Mouse (Mus musculus) CH12.LX (cell line): ENCODE measurements around the gene Hoxb2. TPM values are rescaled to one million over a fixed set of nuclear protein-coding genes. Genes with fewer than 3 reads are reported as not detected.

Source experiments
- DNase-seq: peaks from one replicate; pipeline ENCODE4 v3.0.0-alpha.2; 2013; ENCODE audit errors: extremely low read depth
- H3K27ac ChIP-seq: 2 replicates; pipeline ENCODE4 v1.5.1; 2012; ENCODE audit warnings: low read depth, mild to moderate bottlenecking, control low read depth, moderate library complexity; ENCODE audit not compliant: insufficient read depth
- H3K27me3 ChIP-seq: replicated peaks from 2 replicates; pipeline ENCODE3; 2012; ENCODE audit warnings: inconsistent platforms
- H3K36me3 ChIP-seq, 2 experiments: replicated peaks in 1 of 2; 2 replicates each; pipeline versions ENCODE3 to v1.6.1; 2012; ENCODE audit warnings: inconsistent platforms in 1 of 2, low read length in 1 of 2, mild to moderate bottlenecking in 1 of 2, mixed read lengths in 1 of 2, moderate library complexity in 1 of 2; ENCODE audit not compliant: control insufficient read depth in 1 of 2, insufficient read depth in 1 of 2
- H3K4me1 ChIP-seq, 2 experiments: 2 replicates each; pipeline ENCODE4 v1.6.1; 2012; ENCODE audit warnings: inconsistent platforms in 1 of 2, moderate library complexity in 1 of 2; ENCODE audit not compliant: insufficient read depth in 2 of 2, control insufficient read depth in 1 of 2
- H3K4me2 ChIP-seq: 2 replicates; pipeline ENCODE4 v1.6.1; 2012; ENCODE audit warnings: low read depth, mild to moderate bottlenecking, control low read depth; ENCODE audit not compliant: poor library complexity, insufficient read depth, severe bottlenecking
- H3K4me3 ChIP-seq, 3 experiments: fragments of 150-350 bp in 1 of 3; sonication (generic) in 1 of 3; replicated peaks in 1 of 3; 2 replicates each; pipeline versions ENCODE3 to v1.5.1; 2011 to 2012; ENCODE audit warnings: low read depth in 2 of 3, low read length in 2 of 3, mild to moderate bottlenecking in 2 of 3, moderate library complexity in 2 of 3, control low read depth in 1 of 3, improper control_type of control experiment in 1 of 3, inconsistent platforms in 1 of 3, mixed read lengths in 1 of 3; ENCODE audit not compliant: poor library complexity in 1 of 3
- H3K79me2 ChIP-seq: replicated peaks from 2 replicates; pipeline ENCODE4 v1.6.1; 2012; ENCODE audit warnings: mild to moderate bottlenecking, moderate library complexity; ENCODE audit not compliant: control insufficient read depth, poor library complexity, insufficient read depth, severe bottlenecking; ENCODE audit errors: extremely low read depth
- H3K9ac ChIP-seq: 2 replicates; pipeline ENCODE4 v1.6.1; 2012; ENCODE audit warnings: low read depth, mild to moderate bottlenecking, control low read depth, moderate library complexity; ENCODE audit not compliant: insufficient read depth
- H3K9me3 ChIP-seq: replicated peaks from 2 replicates; pipeline ENCODE3; 2012; ENCODE audit warnings: low read length, inconsistent platforms, mixed read lengths
- BHLHE40 ChIP-seq: IDR thresholded peaks from 2 replicates; pipeline ENCODE4 v1.6.1; 2011; ENCODE audit warnings: mild to moderate bottlenecking, low read depth, low read length, improper control_type of control experiment
- GABPA ChIP-seq: IDR thresholded peaks from 2 replicates; pipeline ENCODE4 v1.6.1; 2012; ENCODE audit warnings: low read depth, low read length, improper control_type of control experiment, inconsistent platforms; ENCODE audit not compliant: insufficient replicate concordance
- NRF1 ChIP-seq: IDR thresholded peaks from 2 replicates; pipeline ENCODE4 v1.6.1; 2014; ENCODE audit warnings: low read depth, mild to moderate bottlenecking, inconsistent platforms, low read length, improper control_type of control experiment, moderate library complexity
- PAX5 ChIP-seq: IDR thresholded peaks from 2 replicates; pipeline ENCODE4 v1.6.1; 2012; ENCODE audit warnings: low read length, inconsistent platforms, mixed read lengths
- POLR2A ChIP-seq: IDR thresholded peaks from 2 replicates; pipeline ENCODE4 v1.6.1; 2011; ENCODE audit warnings: low read depth, mild to moderate bottlenecking, improper control_type of control experiment, low read length
- RAD21 ChIP-seq: IDR thresholded peaks from 2 replicates; pipeline ENCODE4 v1.6.1; 2011; ENCODE audit warnings: low read depth, mild to moderate bottlenecking, low read length, improper control_type of control experiment, moderate library complexity
- RCOR1 ChIP-seq: conservative IDR thresholded peaks from 2 replicates; pipeline ENCODE4 v1.6.1; 2012; ENCODE audit warnings: low read depth, mild to moderate bottlenecking, inconsistent platforms, low read length, improper control_type of control experiment
- SIN3A ChIP-seq: IDR thresholded peaks from 2 replicates; pipeline ENCODE4 v1.6.1; 2012; ENCODE audit warnings: low read length, improper control_type of control experiment, inconsistent platforms
- TBP ChIP-seq: conservative IDR thresholded peaks from 2 replicates; pipeline ENCODE4 v1.6.1; 2011; ENCODE audit warnings: low read depth, low read length, improper control_type of control experiment
- TCF12 ChIP-seq: IDR thresholded peaks from 2 replicates; pipeline ENCODE4 v1.6.1; 2014; ENCODE audit warnings: low read depth, mild to moderate bottlenecking, inconsistent platforms, low read length, improper control_type of control experiment
- UBTF ChIP-seq: IDR thresholded peaks from 2 replicates; pipeline ENCODE4 v1.6.1; 2012; ENCODE audit warnings: low read depth, mild to moderate bottlenecking, inconsistent platforms, low read length, improper control_type of control experiment, moderate library complexity
- ZNF384 ChIP-seq: IDR thresholded peaks from 2 replicates; pipeline ENCODE4 v1.6.1; 2012; ENCODE audit warnings: low read depth, low read length, improper control_type of control experiment, inconsistent platforms
- dilution Hi-C: fragments of 300-500 bp; cut with MboI; formaldehyde crosslinking; loops from 2 replicates; pipeline ENCODE4 v1.14.3; 2020; ENCODE audit warnings: low sequenced_read_pairs; ENCODE audit not compliant: extremely low pct_unique_long_range_greater_than_20kb, extremely low pct_ligation_motif_present
- in situ Hi-C: fragments of 300-500 bp; cut with MboI; formaldehyde crosslinking; loops from 3 replicates; pipeline ENCODE4 v1.14.3; 2019; ENCODE audit warnings: low sequenced_read_pairs, low pct_ligation_motif_present, low pct_unique_long_range_greater_than_20kb, mixed read lengths
- polyA plus RNA-seq: library from polyadenylated mRNA; unstranded; fragments of >175 nt; gene quantifications from 2 replicates; pipeline ENCODE4 v1.2.1, GENCODE M21; 2012; ENCODE audit warnings: low read depth; ENCODE audit not compliant: insufficient read length
- total RNA-seq, 2 experiments: library from RNA; depleted of rRNA; stranded (reverse); fragments of 300-350 nt in 1 of 2; fragments of >200 nt in 1 of 2; gene quantifications; 2 replicates each; pipeline ENCODE4 v1.2.3; 2012 to 2014

The Hoxb2 gene
- total and polyA plus RNA-seq, 3 experiments = not detected

GRCm38 (mm10) chr11:96301837-96302236, 48.5 kb upstream of the Hoxb2 start:
- no peaks in the 10 kb centered on the region for H3K79me2 ChIP-seq
- H3K4me1 ChIP-seq = peaks cover 0 to 5% of the 10 kb centered on the region in 2 experiments; a peak in 1 of 4 replicates
- no peak for DNase-seq
- in situ Hi-C loops (loop anchor here (25.0 kb wide), 1 partner anchor 235 kb away; no protein-coding TSS in a partner anchor), dilution Hi-C loops (no loop called here)
- TF ChIP-seq GABPA (no peak), TBP (no peak), TCF12 (no peak), RCOR1 (no peak), POLR2A (no peak), PAX5 (no peak), ZNF384 (no peak), NRF1 (no peak), UBTF (no peak)
- no peak overlapping the region for H3K9ac ChIP-seq
- no peak overlapping the region for H3K27ac ChIP-seq
- peaks cover 65% of the 10 kb centered on the region for H3K27me3 ChIP-seq
- no peak overlapping the region for H3K4me2 ChIP-seq
- peaks cover 33% of the 10 kb centered on the region for H3K9me3 ChIP-seq
- no peak overlapping the region for H3K4me3 ChIP-seq
- no peaks in the 10 kb centered on the region for H3K36me3 ChIP-seq

DNA sequence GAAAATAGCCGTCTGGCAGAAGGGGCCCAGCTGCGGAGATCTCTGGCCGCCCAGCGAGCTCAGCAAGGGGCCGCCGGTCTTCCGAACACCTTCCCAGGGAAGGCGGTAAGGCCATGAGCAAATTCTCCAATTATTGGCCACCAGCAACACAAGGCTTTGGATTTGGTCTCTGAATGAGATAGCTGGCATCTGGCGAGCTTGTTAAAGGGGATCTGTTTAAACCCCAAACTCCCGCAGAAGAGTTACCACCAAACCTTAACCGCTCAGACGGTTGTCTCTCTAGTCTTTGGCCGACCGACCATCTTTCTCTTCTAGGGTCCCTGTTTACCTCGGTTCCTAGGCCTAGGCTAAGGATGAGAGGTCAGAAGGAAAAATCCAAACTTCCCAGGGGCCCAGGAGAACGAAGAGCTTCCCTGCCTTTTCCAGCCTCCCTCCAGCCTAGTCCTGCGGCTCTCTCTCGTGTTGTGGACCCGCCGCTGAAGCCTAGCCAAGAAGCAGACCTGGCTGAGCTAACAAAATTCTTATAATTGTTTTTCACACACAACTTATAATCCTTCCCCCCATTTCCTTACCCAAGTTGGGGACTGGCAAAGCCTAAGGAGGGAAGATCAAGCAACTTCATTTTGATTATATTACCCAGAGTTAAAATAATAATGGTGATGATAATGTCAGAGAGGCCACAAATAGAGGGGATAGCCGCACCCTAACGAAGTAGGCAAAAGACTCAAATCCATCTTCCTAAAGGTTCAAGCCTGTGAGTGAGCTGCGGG, 47.8 kb upstream of the Hoxb2 start:
- H3K4me2 ChIP-seq = no peak overlapping the region

DNA sequence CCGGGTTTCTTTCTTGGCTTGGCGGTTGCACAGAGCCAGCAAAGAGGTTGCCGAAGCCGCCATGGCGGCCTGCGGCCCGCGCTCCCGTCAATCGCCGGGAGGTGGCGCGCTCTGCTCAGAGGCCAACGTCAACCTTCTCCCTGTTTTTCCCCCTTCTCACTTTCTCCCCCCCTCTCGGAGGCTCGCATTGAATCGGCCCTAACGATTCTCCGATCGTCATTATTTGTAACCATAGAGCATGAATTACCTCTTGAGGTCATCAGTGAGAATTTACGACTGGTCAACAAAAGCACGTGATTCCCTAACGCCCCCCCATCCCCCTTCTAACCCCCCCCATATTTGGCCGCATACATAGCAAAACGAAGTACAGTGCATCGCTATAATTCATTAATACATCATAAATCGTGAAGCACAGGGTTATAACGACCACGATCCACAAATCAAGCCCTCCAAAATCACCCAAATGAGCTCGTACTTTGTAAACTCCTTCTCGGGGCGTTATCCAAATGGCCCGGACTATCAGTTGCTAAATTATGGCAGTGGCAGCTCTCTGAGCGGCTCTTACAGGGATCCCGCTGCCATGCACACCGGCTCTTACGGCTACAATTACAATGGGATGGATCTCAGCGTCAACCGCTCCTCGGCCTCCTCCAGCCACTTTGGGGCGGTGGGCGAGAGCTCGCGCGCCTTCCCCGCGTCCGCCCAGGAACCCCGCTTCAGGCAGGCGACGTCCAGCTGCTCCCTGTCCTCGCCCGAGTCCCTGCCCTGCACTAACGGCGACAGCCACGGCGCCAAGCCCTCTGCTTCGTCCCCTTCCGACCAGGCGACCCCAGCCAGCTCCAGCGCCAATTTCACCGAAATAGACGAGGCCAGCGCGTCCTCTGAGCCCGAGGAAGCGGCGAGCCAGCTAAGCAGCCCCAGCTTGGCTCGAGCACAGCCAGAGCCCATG, 46.9 kb upstream of the Hoxb2 start, which contains the start of gene Hoxb5:
Gene Hoxb5 (plus strand): TSS at position 186 of the 949 bp plus-strand sequence.
- no peak for TF ChIP-seq SIN3A
- no peak for TF ChIP-seq BHLHE40
- no peak within 1 kb of the TSS for H3K9ac ChIP-seq

More for the DNA sequence above, 47.8 kb upstream of the Hoxb2 start:
- Histone ChIP-seq H3K9me3 (peaks cover 33% of the 10 kb centered on the region), H3K36me3 (no peaks in the 10 kb centered on the region), H3K27me3 (peaks cover 64% of the 10 kb centered on the region), H3K4me3 (no peak overlapping the region), H3K4me1 (peaks cover 0 to 5% of the 10 kb centered on the region in 2 experiments; a peak in 1 of 4 replicates), H3K9ac (no peak overlapping the region)
- in situ Hi-C loops = loop anchor here (25.0 kb wide), 1 partner anchor 235 kb away; no protein-coding TSS in a partner anchor
- DNase-seq = no peak
- dilution Hi-C loops = no loop called here
- no peak for TF ChIP-seq RAD21
- TF ChIP-seq, all 38 proteins: peak for 0
- H3K79me2 ChIP-seq = no peaks in the 10 kb centered on the region
- H3K27ac ChIP-seq = no peak overlapping the region

More for the DNA sequence above, 46.9 kb upstream of the Hoxb2 start, which contains the start of gene Hoxb5:
- no peak for DNase-seq
- Histone ChIP-seq H3K36me3 (no peaks in the 10 kb centered on the region), H3K4me1 (no peaks in the 10 kb centered on the region), H3K4me3 (no peak within 1 kb of the TSS), H3K9me3 (peaks cover 33% of the 10 kb centered on the region), H3K27me3 (peaks cover 62% of the 10 kb centered on the region), H3K27ac (no peak within 1 kb of the TSS), H3K4me2 (no peak within 1 kb of the TSS), H3K79me2 (no peaks in the 10 kb centered on the region)
- in situ Hi-C loops = loop anchor here (25.0 kb wide), 1 partner anchor 234 kb away; no protein-coding TSS in a partner anchor
- dilution Hi-C loops = no loop called here
